Mouse (Mus musculus): ENCODE results near the gene Prkar2a. TPM values are rescaled to one million over a fixed set of nuclear protein-coding genes. Genes with fewer than 3 reads are reported as not detected.

The Prkar2a gene
- total RNA-seq, 4 experiments from 2014 or later, result 29.9 to 45.0 (median 33.7) TPM

DNA sequence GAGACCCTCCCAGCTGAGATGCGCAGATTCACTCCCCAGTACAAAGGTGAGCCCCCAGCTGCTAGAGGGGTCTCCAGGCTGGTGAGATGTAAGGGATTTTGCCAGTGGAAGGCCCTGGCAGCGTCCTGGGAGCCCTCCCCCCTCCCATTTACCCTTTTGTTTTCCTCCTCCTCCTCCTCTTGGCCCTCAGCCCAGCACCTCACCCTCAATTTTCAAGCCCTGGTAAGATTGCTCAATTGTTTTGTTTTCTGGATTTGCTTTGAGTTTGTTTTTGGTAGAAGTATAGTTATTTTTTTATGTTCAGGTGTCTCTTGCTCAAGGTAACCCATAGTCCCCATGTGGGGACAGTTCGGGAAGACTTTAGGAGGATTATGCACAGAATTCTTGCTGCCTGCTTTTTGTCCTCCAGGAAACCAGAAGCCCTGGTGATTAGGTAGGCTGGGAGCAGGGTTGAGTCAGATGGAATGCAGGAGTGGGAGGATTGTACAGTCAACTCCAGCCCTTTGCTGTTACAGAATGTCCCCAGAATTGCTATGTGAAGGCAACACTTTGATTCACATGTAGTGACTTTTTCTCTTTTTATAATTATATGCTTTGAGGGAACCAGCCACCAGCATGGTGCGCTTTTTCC, 107.4 kb downstream of the Prkar2a start:
- DNase-seq, result no peak

DNA sequence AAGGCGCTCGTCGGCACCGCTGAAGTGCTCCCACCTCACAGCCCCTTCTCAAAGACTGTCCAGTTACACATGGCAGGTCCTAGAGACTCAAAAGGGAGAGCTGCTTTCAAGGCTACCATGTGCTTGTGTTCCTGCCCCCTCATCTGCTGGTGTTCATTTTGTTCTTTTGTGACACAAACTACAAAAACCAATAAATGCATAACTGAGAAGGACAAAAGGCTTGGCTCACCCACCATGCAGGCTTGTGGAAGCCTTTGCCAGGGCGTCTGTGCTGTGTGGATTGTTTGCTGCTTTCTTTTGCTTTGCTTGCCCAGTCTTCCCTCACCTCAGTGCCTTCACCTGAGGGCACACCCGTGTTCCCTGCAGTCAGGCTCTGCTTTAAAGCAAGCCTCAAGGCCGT, 108.4 kb downstream of the Prkar2a start:
- DNase-seq, result no peak

DNA sequence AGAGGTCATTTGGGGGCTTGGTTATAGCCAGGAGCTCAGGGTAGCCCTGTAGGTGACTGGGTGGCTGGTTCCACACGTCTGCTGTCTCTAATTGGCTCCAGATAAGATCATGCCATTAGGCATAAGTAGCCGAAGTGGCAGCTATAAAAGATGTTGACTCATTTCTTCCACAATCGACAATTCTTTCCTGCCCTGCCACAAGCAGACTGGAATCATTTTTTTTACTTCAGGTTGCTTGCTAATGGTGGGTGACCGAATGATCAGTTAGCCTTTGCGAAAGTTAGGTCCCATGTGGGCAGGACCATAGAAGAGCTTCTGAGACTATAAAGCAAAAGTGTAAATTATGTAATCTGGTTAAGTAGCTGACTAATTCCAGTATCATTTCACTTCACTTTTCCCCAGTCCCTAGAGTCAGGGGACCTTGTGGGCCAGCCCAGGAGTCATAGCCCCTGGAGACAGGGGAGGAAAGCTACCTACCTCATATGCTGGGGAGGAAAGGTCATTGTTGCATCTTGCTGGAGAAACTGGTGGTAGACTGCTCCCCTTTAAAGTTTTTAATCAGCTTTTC, 109.5 kb downstream of the Prkar2a start:
- no peak for DNase-seq

DNA sequence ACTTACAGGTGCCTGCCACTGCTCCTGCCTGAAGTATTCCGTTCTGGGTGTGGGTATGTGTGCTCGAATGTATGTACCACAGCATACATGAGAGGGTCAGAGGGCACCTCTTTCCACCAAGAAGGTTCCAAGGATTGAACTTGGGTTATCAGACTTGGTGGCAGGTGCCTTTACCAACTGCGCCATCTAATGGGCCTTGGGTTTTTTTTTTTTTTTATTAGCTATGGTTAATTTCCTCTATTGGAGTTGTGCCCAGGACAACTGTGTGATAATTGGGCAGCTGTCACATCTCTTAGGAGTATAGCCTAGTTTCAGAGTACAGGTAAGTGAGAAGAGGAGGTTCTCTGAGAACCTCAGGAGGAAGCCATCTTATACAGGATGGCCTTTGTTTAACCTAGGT, 110.5 kb downstream of the Prkar2a start:
- no peak for DNase-seq

Small RNA genes lying within 50 kb of the gene (microRNA-seq; reads per million reads assigned to microRNA genes)
- 0 reads per million in 2 experiments for gene Gm26298

Other genes with a start within 250 kb of the Prkar2a start
- gene Ccdc71, start 228.8 kb upstream of the Prkar2a start, total RNA-seq (2022), result 10 to 100 TPM; 46.6 to 56.5 (median 52.7) TPM
- gene Klhdc8b, start 227.7 kb upstream of the Prkar2a start, total RNA-seq (2022), result 10 to 100 TPM; 19.7 to 48.3 (median 33.1) TPM
- gene Lamb2, start 209.6 kb upstream of the Prkar2a start, total RNA-seq (2022), result 100 to 1,000 TPM; 117 to 175 (median 152) TPM
- gene Usp19, start 198.7 kb upstream of the Prkar2a start, total RNA-seq (2022), result 100 to 1,000 TPM; 239 to 312 (median 257) TPM
- 100 to 1,000 TPM; 181 to 239 (median 220) TPM for gene Qars, start 181.6 kb upstream of the Prkar2a start, total RNA-seq (2022)
- 100 to 1,000 TPM; 131 to 151 (median 139) TPM for gene Qrich1, start 172.5 kb upstream of the Prkar2a start, total RNA-seq (2022)
- 10 to 100 TPM; 59.9 to 88.8 (median 73.5) TPM for gene Impdh2, start 129.0 kb upstream of the Prkar2a start, total RNA-seq (2022)
- gene Ndufaf3, start 121.9 kb upstream of the Prkar2a start, total RNA-seq (2022), result 10 to 100 TPM; 60.1 to 76.1 (median 70.8) TPM
- gene Dalrd3, start 119.4 kb upstream of the Prkar2a start, total RNA-seq (2022), result 10 to 100 TPM; 72.5 to 99.3 (median 83.0) TPM
- gene Wdr6, start 110.6 kb upstream of the Prkar2a start, total RNA-seq (2022), result 100 to 1,000 TPM; 115 to 182 (median 165) TPM
- 10 to 100 TPM in 3 of 4 experiments, 1 to 10 TPM in 1; 7.4 to 14.7 (median 11.6) TPM for gene P4htm, start 91.6 kb upstream of the Prkar2a start, total RNA-seq (2022)
- 10 to 100 TPM; 53.4 to 73.7 (median 61.0) TPM for gene Arih2, start 39.9 kb upstream of the Prkar2a start, total RNA-seq (2022)
- gene Slc25a20, start 27.2 kb upstream of the Prkar2a start, total RNA-seq (2022), result 100 to 1,000 TPM in 1 of 4 experiments, 10 to 100 TPM in 3; 71.4 to 108 (median 90.9) TPM
- gene Ip6k2, start 94.5 kb downstream of the Prkar2a start, total RNA-seq (2022), result 100 to 1,000 TPM in 3 of 4 experiments, 10 to 100 TPM in 1; 93.0 to 156 (median 128) TPM
- 10 to 100 TPM; 11.1 to 19.0 (median 17.0) TPM for gene Nckipsd, start 119.1 kb downstream of the Prkar2a start, total RNA-seq (2022)
- 1 to 10 TPM; 3.0 to 8.6 (median 7.9) TPM for gene Celsr3, start 137.0 kb downstream of the Prkar2a start, total RNA-seq (2022)
- 10 to 100 TPM in 3 of 4 experiments, 1 to 10 TPM in 1; 8.4 to 14.4 (median 12.3) TPM for gene Slc26a6, start 164.0 kb downstream of the Prkar2a start, total RNA-seq (2022)
- under 1 TPM in 1 of 4 experiments, not detected in 3; 0.59 TPM for gene Tmem89, start 225.3 kb downstream of the Prkar2a start, total RNA-seq (2022)
- 100 to 1,000 TPM; 381 to 565 (median 479) TPM for gene Uqcrc1, start 247.3 kb downstream of the Prkar2a start, total RNA-seq (2022)